Mouse (Mus musculus) heart, embryonic 10.5 days (tissue): ENCODE measurements at regions not wholly inside any gene's neighbourhood (a gene's known extent, or its start where the extent isn't known, plus 50 kb on each side); places are given as distances from the start of the nearest gene placed in this dataset.

Experiments
- DNase-seq: peaks from one replicate; pipeline ENCODE4 v3.0.0-alpha.2; 2017; ENCODE audit warnings: low spot score
- H3K27ac ChIP-seq: fragments of 300-500 bp; sonication (generic); 2 replicates; pipeline ENCODE4 v1.5.1; 2016; ENCODE audit warnings: mild to moderate bottlenecking
- H3K27me3 ChIP-seq: fragments of 300-500 bp; sonication (generic); 2 replicates; pipeline ENCODE4 v1.6.1; 2016; ENCODE audit warnings: mild to moderate bottlenecking; ENCODE audit not compliant: poor library complexity, insufficient read depth, severe bottlenecking
- H3K36me3 ChIP-seq: fragments of 300-500 bp; sonication (generic); 2 replicates; pipeline ENCODE4 v1.6.1; 2016; ENCODE audit warnings: mild to moderate bottlenecking, moderate library complexity
- H3K4me1 ChIP-seq: fragments of 300-500 bp; sonication (generic); 2 replicates; pipeline ENCODE4 v1.6.1; 2016; ENCODE audit warnings: mild to moderate bottlenecking
- H3K4me3 ChIP-seq: fragments of 300-500 bp; sonication (generic); 2 replicates; pipeline ENCODE4 v1.5.1; 2016; ENCODE audit warnings: mild to moderate bottlenecking, moderate library complexity
- H3K9me3 ChIP-seq: fragments of 300-500 bp; sonication (generic); 2 replicates; pipeline ENCODE4 v1.6.1; 2016; ENCODE audit warnings: mild to moderate bottlenecking, moderate library complexity
- WGBS: fragments of 180-500 bp; shearing (Covaris S2); methylation state at CpG from one replicate; pipeline ENCODE4 v1.1.7; 2016; 5-methylcytosine and 5-hydroxymethylcytosine counted together

GRCm38 (mm10) chr1:143001112-143001511, 639.4 kb upstream of the B3galt2 start:
- DNase-seq: no peak
- Histone ChIP-seq H3K36me3 (no peaks in the 10 kb centered on the region), H3K27me3 (no peaks in the 10 kb centered on the region), H3K4me1 (no peaks in the 10 kb centered on the region), H3K27ac (no peak overlapping the region), H3K4me3 (no peak overlapping the region), H3K9me3 (no peaks in the 10 kb centered on the region)
- WGBS: 80% methylated on average over 3 of the region's 3 CpGs

DNA sequence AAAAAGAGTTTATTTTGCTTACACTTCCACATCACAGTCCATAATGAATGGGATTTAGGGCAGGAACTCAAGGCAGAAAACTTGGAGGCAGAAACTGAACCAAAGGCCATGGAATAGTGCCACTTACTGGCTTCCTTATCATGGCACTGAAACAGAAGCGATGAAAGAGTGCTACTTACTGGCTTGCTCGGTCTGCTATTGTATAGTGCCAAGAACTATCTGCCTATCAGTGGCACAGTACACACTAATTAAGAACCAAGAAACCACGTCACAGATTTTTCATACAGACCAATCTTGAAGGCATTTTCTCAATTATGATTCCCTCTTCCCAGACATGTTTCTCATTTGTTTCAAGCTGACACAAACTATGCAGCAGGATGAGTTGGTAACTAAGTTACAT, 634.4 kb upstream of the B3galt2 start:
- WGBS: 73% methylated on average over 3 of the region's 3 CpGs
- no peaks in the 10 kb centered on the region for H3K4me1 ChIP-seq

DNA sequence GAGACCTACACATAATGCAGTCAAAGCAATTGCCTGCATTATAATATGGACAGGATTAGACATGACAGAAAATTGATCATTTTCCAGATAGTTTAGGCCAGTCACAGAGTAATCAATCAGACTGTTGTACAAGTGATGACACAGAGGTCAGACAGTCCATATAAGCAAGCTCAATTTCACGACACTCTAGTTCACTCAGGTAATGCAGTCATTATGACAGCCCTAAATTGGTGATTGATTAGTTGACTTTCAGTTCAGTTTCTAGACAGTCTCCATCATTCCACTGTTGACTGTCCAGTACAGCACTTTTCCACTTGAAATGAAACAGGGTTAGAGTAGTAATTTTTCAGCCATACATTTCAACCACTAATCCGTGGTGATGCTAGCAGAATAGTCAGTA, 620.5 kb upstream of the B3galt2 start:
- no peak for DNase-seq
- H3K27ac ChIP-seq: no peak overlapping the region
- 74% methylated on average over 2 of the region's 2 CpGs for WGBS
- no peaks in the 10 kb centered on the region for H3K9me3 ChIP-seq
- no peak overlapping the region for H3K4me3 ChIP-seq
- H3K27me3 ChIP-seq: no peaks in the 10 kb centered on the region
- H3K36me3 ChIP-seq: no peaks in the 10 kb centered on the region
- no peaks in the 10 kb centered on the region for H3K4me1 ChIP-seq

More for the DNA sequence above, 634.4 kb upstream of the B3galt2 start:
- no peak for DNase-seq
- no peak overlapping the region for H3K27ac ChIP-seq
- H3K27me3 ChIP-seq: no peaks in the 10 kb centered on the region
- no peaks in the 10 kb centered on the region for H3K9me3 ChIP-seq
- no peak overlapping the region for H3K4me3 ChIP-seq
- no peaks in the 10 kb centered on the region for H3K36me3 ChIP-seq

- H3K27me3 ChIP-seq: no peaks in the 10 kb centered on the region
- 72% methylated on average over 2 of the region's 2 CpGs for WGBS
Observed at GRCm38 (mm10) chr1:143053161-143053560, 587.3 kb upstream of the B3galt2 start.

DNA sequence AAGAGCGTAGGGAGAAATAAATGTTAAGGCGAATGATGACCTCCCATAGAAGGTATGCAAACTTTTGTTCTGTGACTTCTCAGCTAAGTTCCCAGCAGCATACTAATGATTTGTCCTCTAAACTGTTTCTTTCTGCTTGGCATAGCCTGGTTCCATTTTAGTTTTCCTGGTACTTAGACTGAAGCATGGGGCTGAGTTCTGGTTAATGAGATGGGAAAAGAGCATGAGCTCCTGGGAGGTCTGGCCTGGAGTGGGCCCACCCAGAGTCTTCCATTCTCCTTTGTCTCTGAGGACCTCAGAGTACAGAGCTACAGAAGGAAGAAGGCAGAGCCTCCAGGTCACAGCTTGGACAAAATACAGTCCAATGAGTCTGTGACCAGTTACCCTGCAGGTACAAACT, 586.9 kb upstream of the B3galt2 start:
- no peaks in the 10 kb centered on the region for H3K27me3 ChIP-seq
- H3K27ac ChIP-seq: no peak overlapping the region
- no peak overlapping the region for H3K4me3 ChIP-seq
- H3K36me3 ChIP-seq: no peaks in the 10 kb centered on the region
- no peak for DNase-seq
- no peaks in the 10 kb centered on the region for H3K4me1 ChIP-seq
- H3K9me3 ChIP-seq: no peaks in the 10 kb centered on the region
- WGBS: 89% methylated on average over 2 of the region's 2 CpGs

More at GRCm38 (mm10) chr1:143053161-143053560, 587.3 kb upstream of the B3galt2 start:
- no peak overlapping the region for H3K27ac ChIP-seq
- no peaks in the 10 kb centered on the region for H3K36me3 ChIP-seq
- H3K4me1 ChIP-seq: no peaks in the 10 kb centered on the region
- H3K4me3 ChIP-seq: no peak overlapping the region
- no peak for DNase-seq
- H3K9me3 ChIP-seq: no peaks in the 10 kb centered on the region

- no peak overlapping the region for H3K4me3 ChIP-seq
- H3K9me3 ChIP-seq: no peaks in the 10 kb centered on the region
- H3K36me3 ChIP-seq: no peaks in the 10 kb centered on the region
- WGBS: 63% methylated on average over 3 of the region's 3 CpGs
- no peak overlapping the region for H3K27ac ChIP-seq
- no peaks in the 10 kb centered on the region for H3K4me1 ChIP-seq
- DNase-seq: no peak
- H3K27me3 ChIP-seq: no peaks in the 10 kb centered on the region
Observed at GRCm38 (mm10) chr1:143054451-143055024, 585.9 kb upstream of the B3galt2 start.

- DNase-seq: no peak
- Histone ChIP-seq H3K4me3 (no peak overlapping the region), H3K27me3 (no peaks in the 10 kb centered on the region), H3K9me3 (no peaks in the 10 kb centered on the region), H3K36me3 (no peaks in the 10 kb centered on the region), H3K4me1 (no peaks in the 10 kb centered on the region), H3K27ac (no peak overlapping the region)
- 75% methylated on average over 4 of the region's 4 CpGs for WGBS
Observed at GRCm38 (mm10) chr1:143060698-143061576, 579.5 kb upstream of the B3galt2 start.

GRCm38 (mm10) chr1:143065493-143065892, 575.0 kb upstream of the B3galt2 start:
- no peak for DNase-seq

DNA sequence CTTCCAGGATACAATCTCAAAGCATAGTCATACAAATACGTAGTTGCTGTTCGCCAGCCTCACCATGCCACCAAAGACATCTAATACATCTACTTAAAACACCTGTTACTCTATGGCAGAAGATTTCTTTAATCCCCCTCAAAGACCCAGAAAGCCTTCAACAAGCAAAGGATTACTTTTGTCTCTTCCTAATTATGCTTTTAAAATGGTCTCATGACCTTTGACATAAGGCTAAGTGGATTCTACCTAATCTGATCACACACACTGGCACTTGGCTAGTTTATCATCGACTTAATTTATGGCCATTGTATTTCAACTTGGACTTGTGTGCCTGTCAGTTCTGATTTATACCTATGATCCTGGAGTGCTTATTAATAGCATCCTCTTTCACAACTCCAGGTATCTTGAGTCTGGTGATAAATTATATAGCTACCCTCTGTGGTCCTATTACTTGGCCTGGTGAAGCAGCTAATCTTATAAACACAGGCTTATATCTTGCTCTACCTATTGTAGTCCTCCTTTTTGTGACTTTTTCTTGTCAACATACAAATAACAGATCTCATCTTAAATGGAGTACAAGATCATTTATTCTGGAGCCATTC, 568.6 kb upstream of the B3galt2 start:
- Histone ChIP-seq H3K36me3 (no peaks in the 10 kb centered on the region), H3K4me1 (no peaks in the 10 kb centered on the region), H3K27ac (no peak overlapping the region), H3K9me3 (no peaks in the 10 kb centered on the region), H3K4me3 (no peak overlapping the region), H3K27me3 (no peaks in the 10 kb centered on the region)
- DNase-seq: no peak
- 83% methylated on average over 3 of the region's 3 CpGs for WGBS

More at GRCm38 (mm10) chr1:143065493-143065892, 575.0 kb upstream of the B3galt2 start:
- H3K36me3 ChIP-seq: no peaks in the 10 kb centered on the region
- no peak overlapping the region for H3K4me3 ChIP-seq
- H3K27me3 ChIP-seq: no peaks in the 10 kb centered on the region
- no peaks in the 10 kb centered on the region for H3K4me1 ChIP-seq
- H3K27ac ChIP-seq: no peak overlapping the region
- no peaks in the 10 kb centered on the region for H3K9me3 ChIP-seq

- Histone ChIP-seq H3K36me3 (no peaks in the 10 kb centered on the region), H3K4me1 (no peaks in the 10 kb centered on the region), H3K27ac (no peak overlapping the region), H3K27me3 (no peaks in the 10 kb centered on the region), H3K4me3 (no peak overlapping the region), H3K9me3 (no peaks in the 10 kb centered on the region)
- no peak for DNase-seq
- WGBS: 78% methylated on average over 4 of the region's 4 CpGs
Observed at GRCm38 (mm10) chr1:143074999-143075398, 565.5 kb upstream of the B3galt2 start.

GRCm38 (mm10) chr1:143080441-143080840, 560.0 kb upstream of the B3galt2 start:
- no peaks in the 10 kb centered on the region for H3K27me3 ChIP-seq
- no peak for DNase-seq
- 74% methylated on average over 2 of the region's 2 CpGs for WGBS
- H3K4me1 ChIP-seq: no peaks in the 10 kb centered on the region
- no peak overlapping the region for H3K4me3 ChIP-seq
- H3K36me3 ChIP-seq: no peaks in the 10 kb centered on the region
- no peaks in the 10 kb centered on the region for H3K9me3 ChIP-seq
- H3K27ac ChIP-seq: no peak overlapping the region

GRCm38 (mm10) chr1:143096904-143097303, 543.6 kb upstream of the B3galt2 start:
- Histone ChIP-seq H3K27me3 (no peaks in the 10 kb centered on the region), H3K4me1 (no peaks in the 10 kb centered on the region), H3K27ac (no peak overlapping the region), H3K36me3 (no peaks in the 10 kb centered on the region), H3K4me3 (no peak overlapping the region), H3K9me3 (no peaks in the 10 kb centered on the region)
- WGBS: 84% methylated on average over 4 of the region's 4 CpGs
- DNase-seq: no peak

GRCm38 (mm10) chr1:143098307-143098706, 542.2 kb upstream of the B3galt2 start:
- no peak overlapping the region for H3K27ac ChIP-seq
- no peak overlapping the region for H3K4me3 ChIP-seq
- no peaks in the 10 kb centered on the region for H3K36me3 ChIP-seq
- H3K9me3 ChIP-seq: no peaks in the 10 kb centered on the region
- no peak for DNase-seq
- no peaks in the 10 kb centered on the region for H3K27me3 ChIP-seq
- no peaks in the 10 kb centered on the region for H3K4me1 ChIP-seq
